Mouse (Mus musculus): ENCODE results near the gene Hcst.

The Hcst gene

GRCm38 (mm10) chr7:30431793-30432192 is 12.1 kb upstream of the Hcst start:
- peak; percentile 71 to 78 for DNase-seq

GRCm38 (mm10) chr7:30430191-30430590 is 10.5 kb upstream of the Hcst start:
- no peak for DNase-seq

- DNase-seq, result no peak
Measured at GRCm38 (mm10) chr7:30429327-30429726, 9.7 kb upstream of the Hcst start.

- no peak for DNase-seq
Measured at GRCm38 (mm10) chr7:30423071-30423641, 3.5 kb upstream of the Hcst start.

GRCm38 (mm10) chr7:30422560-30422959 is 2.9 kb upstream of the Hcst start:
- no peak for DNase-seq

GRCm38 (mm10) chr7:30421890-30422435 is 2.3 kb upstream of the Hcst start:
- DNase-seq, result peak; percentile 86 to 92

- peak; percentile 75 to 80 for DNase-seq
Measured at GRCm38 (mm10) chr7:30421175-30421889, 1.7 kb upstream of the Hcst start, which contains the start of gene Nfkbid. TSS of gene Nfkbid (plus strand) at chr7:30421732.

GRCm38 (mm10) chr7:30420673-30421072 is 1.0 kb upstream of the Hcst start:
- DNase-seq, result no peak

GRCm38 (mm10) chr7:30417856-30418255 is 1.8 kb downstream of the Hcst start:
- DNase-seq, result peak in 1 of 2 experiments; percentile 27

GRCm38 (mm10) chr7:30413596-30413995 is 6.1 kb downstream of the Hcst start, which contains the start of gene Tyrobp:
TSS of gene Tyrobp (plus strand) at chr7:30413760.
- peak in 1 of 2 experiments; percentile 26 for DNase-seq

GRCm38 (mm10) chr7:30412735-30413147 is 6.9 kb downstream of the Hcst start:
- peak in 1 of 2 experiments; percentile 34 for DNase-seq

GRCm38 (mm10) chr7:30411023-30411422 is 8.6 kb downstream of the Hcst start:
- DNase-seq, result peak in 1 of 2 experiments; percentile 6

- DNase-seq, result peak in 1 of 2 experiments; percentile 17
Measured at GRCm38 (mm10) chr7:30409789-30410188, 9.9 kb downstream of the Hcst start.

- peak in 1 of 2 experiments; percentile 1 for DNase-seq
Measured at GRCm38 (mm10) chr7:30408639-30409038, 11.0 kb downstream of the Hcst start.

GRCm38 (mm10) chr7:30402343-30402742 is 17.3 kb downstream of the Hcst start:
- DNase-seq, result no peak

- DNase-seq, result no peak
Measured at GRCm38 (mm10) chr7:30399671-30400070, 20.0 kb downstream of the Hcst start.

- peak in 1 of 2 experiments; percentile 14 for DNase-seq
Measured at GRCm38 (mm10) chr7:30394871-30395270, 24.8 kb downstream of the Hcst start.

- DNase-seq, result peak; percentile 33 to 56
Measured at GRCm38 (mm10) chr7:30394379-30394778, 25.3 kb downstream of the Hcst start.

- DNase-seq, result no peak
Measured at GRCm38 (mm10) chr7:30393631-30394030, 26.0 kb downstream of the Hcst start.

GRCm38 (mm10) chr7:30392746-30393520 is 26.7 kb downstream of the Hcst start:
- no peak for DNase-seq

- no peak for DNase-seq
Measured at GRCm38 (mm10) chr7:30384106-30384505, 35.5 kb downstream of the Hcst start.

GRCm38 (mm10) chr7:30380061-30380460 is 39.6 kb downstream of the Hcst start:
- no peak for DNase-seq

- DNase-seq, result peak; percentile 93 to 96
Measured at GRCm38 (mm10) chr7:30373501-30373962, 46.1 kb downstream of the Hcst start.
